Mouse (Mus musculus) heart, adult 2 months (tissue): ENCODE measurements around the gene Usp17lb.

Source experiments
- CTCF ChIP-seq: fragments of 200-600 bp; IDR thresholded peaks from 2 replicates; pipeline ENCODE4 v1.8.1; 2022; ENCODE audit warnings: antibody characterized with exemption, mild to moderate bottlenecking, moderate library complexity
- POLR2A ChIP-seq: fragments of 200-500 bp; IDR thresholded peaks from 2 replicates; pipeline ENCODE4 v1.6.1; 2011; ENCODE audit warnings: mild to moderate bottlenecking, low read depth, low read length, control low read depth; ENCODE audit not compliant: insufficient read depth

DNA sequence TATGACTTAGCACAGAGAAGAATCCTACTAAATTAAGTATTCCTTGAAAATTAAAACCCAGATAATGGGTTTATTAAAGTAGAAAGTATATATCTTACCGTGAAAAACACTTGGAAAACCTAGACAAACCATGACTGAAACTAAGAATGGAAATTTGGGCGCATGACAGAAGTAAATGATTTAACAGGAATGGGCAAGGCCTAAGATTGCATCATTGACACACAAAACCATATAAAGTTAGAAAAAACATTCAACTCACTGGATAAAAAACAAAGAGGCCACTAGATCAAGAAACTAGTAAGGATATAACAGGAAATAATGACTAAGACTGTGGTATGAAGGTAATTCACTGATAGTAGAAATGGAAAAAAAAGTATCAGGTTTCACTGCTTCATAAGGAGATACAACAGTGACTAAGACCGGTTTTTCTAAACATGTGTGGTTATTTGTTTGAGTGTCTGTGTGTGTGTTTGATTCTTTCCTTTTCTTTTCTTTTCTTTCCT, 12.9 kb upstream of the Usp17lb start:
- TF ChIP-seq POLR2A (no peak), CTCF (no peak)
